Mouse (Mus musculus) E14TG2a.4 (cell line): ENCODE measurements around the gene Lmnb2.

ENCODE experiments used
- CTCF ChIP-seq: conservative IDR thresholded peaks from 2 replicates; pipeline ENCODE4 v1.5.1; 2014; ENCODE audit warnings: low read length
- NANOG ChIP-seq: IDR thresholded peaks from 2 replicates; pipeline ENCODE4 v1.6.1; 2014; ENCODE audit warnings: borderline replicate concordance, low read length, mixed read lengths

- TF ChIP-seq CTCF (no peak), NANOG (no peak)
Measured at GRCm38 (mm10) chr10:80935698-80936097, 17.7 kb upstream of the Lmnb2 start.
